Mouse (Mus musculus): ENCODE results near the gene Popdc3.

DNA sequence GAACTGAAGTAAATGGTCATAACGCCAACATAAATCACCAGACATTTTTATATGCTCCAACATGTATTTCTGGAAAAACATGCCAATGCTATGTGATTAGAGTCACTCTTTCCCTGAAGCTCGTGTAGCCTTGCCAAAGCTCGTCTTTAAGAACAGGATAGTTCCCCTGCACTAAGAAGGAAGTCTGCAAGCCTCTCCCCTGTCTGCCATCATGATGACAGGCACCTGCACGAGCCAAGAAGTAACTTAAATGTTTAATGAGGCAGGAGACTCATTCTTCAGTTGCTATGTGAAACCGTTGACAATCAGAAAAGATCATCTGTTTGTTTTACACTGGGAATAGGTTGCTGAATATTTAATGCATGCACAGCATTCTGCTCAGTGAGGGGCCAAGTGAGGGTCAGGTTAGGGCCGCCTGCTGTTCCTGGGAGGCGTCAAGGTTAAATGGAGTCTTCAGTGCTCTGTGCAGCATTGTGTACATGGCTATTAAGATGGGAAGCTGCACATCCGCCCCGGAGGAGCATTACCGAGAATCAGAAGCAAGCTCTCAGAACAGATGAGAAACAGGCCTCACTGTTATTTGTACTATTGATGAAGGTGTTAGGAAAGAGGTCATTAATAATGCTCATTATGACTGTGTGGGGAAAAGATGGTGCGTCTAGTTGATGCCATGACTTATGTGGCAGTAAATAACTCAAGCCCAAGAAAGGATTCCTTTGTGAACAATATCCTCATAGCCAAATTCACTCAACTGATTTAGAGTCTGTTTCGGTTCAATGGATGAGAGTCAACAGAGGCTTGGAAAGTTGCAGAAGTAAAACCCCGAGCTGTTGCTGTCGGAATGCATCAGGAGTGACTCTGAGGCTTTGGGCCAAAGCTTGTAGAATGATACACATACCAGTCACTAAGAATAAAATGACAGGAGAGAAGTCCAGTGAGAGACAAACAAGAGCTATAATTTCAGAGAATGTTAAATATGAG lies 15.7 kb downstream of the Popdc3 start:
- TF ChIP-seq POLR2A (IDR thresholded peaks at IDR 0.05; ENCODE audit: control insufficient read depth, low read depth, low read length) (no peak), CTCF (IDR thresholded peaks at IDR 0.05; ENCODE audit: control insufficient read depth, insufficient read depth, insufficient replicate concordance, low read depth, low read length) (no peak)
